Mouse (Mus musculus): ENCODE measurements around the gene Rps6kc1. TPM values are rescaled to one million over a fixed set of nuclear protein-coding genes. Genes with fewer than 3 reads are reported as not detected.

The Rps6kc1 gene
- polyA plus RNA-seq, 1 experiment from 2014 or later = 20.1 TPM

DNA sequence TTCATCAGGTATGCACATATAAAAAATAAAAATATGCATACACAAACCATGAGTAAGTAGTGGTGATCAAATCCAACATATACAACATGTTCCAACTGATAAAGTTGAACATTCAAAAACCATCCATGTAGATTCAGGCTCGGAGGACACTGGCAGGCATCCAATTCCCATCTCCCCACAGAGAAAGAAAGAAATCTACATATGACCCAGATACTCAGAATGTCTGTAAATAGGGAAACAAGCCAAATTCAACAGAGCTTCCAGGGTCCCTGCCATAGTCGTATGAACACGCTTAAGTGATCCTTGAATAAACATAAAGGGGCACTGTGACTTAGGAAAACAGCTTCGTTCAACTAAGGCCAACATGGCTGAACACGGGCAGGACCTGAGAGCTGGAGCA is 49.9 kb downstream of the Rps6kc1 start:
- H3K4me2 ChIP-seq = no peak overlapping the region
- WGBS = 90% methylated on average over 5 of the region's 5 CpGs
- DNase-seq (ENCODE audit: low spot score, missing footprints) = no peak
- H3K9me3 ChIP-seq (ENCODE audit: control insufficient read depth, low read length) = no peaks in the 10 kb centered on the region
- no peak overlapping the region for H3K9ac ChIP-seq (ENCODE audit: low read length)
- H3K36me3 ChIP-seq (ENCODE audit: control insufficient read depth, insufficient read depth, low read length) = no peaks in the 10 kb centered on the region
- no peak overlapping the region for H3K4me3 ChIP-seq (ENCODE audit: low read depth, low read length)
- ATAC-seq (ENCODE audit: low FRiP score) = no peak
- H3K27me3 ChIP-seq (ENCODE audit: control insufficient read depth, insufficient read depth, low read length) = no peaks in the 10 kb centered on the region
- H3K4me1 ChIP-seq (ENCODE audit: control insufficient read depth, insufficient read depth, low read length) = no peaks in the 10 kb centered on the region
- no peak overlapping the region for H3K27ac ChIP-seq (ENCODE audit: low read depth, low read length)

DNA sequence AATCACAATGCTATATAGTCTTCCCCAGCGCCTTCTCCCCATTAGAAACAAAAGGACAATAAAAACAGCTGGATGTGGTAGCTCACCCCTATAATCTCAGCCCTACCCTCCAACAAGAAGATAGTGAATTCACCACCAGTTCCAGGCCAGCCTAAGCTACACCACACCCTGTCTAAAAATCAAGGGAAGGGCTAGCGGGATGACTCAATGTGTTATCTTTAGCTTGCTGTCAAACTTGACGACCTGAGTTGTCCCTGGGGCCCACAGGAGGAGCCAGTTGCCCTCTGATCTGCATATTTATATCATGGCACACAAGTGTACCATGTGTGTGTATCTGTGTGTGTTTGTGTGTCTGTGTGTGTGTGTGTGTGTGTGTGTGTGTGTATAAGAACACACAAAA is 57.1 kb downstream of the Rps6kc1 start:
- H3K27me3 ChIP-seq (ENCODE audit: control insufficient read depth, insufficient read depth, low read length) = no peaks in the 10 kb centered on the region
- no peak overlapping the region for H3K4me2 ChIP-seq
- H3K4me1 ChIP-seq (ENCODE audit: control insufficient read depth, insufficient read depth, low read length) = no peaks in the 10 kb centered on the region
- no peaks in the 10 kb centered on the region for H3K9me3 ChIP-seq (ENCODE audit: control insufficient read depth, low read length)
- DNase-seq (ENCODE audit: low spot score, missing footprints) = no peak
- no peak for ATAC-seq (ENCODE audit: low FRiP score)
- 74% methylated on average over 3 of the region's 3 CpGs for WGBS
- H3K27ac ChIP-seq (ENCODE audit: low read depth, low read length) = no peak overlapping the region
- no peak overlapping the region for H3K9ac ChIP-seq (ENCODE audit: low read length)
- H3K36me3 ChIP-seq (ENCODE audit: control insufficient read depth, insufficient read depth, low read length) = no peaks in the 10 kb centered on the region
- no peak overlapping the region for H3K4me3 ChIP-seq (ENCODE audit: low read depth, low read length)

DNA sequence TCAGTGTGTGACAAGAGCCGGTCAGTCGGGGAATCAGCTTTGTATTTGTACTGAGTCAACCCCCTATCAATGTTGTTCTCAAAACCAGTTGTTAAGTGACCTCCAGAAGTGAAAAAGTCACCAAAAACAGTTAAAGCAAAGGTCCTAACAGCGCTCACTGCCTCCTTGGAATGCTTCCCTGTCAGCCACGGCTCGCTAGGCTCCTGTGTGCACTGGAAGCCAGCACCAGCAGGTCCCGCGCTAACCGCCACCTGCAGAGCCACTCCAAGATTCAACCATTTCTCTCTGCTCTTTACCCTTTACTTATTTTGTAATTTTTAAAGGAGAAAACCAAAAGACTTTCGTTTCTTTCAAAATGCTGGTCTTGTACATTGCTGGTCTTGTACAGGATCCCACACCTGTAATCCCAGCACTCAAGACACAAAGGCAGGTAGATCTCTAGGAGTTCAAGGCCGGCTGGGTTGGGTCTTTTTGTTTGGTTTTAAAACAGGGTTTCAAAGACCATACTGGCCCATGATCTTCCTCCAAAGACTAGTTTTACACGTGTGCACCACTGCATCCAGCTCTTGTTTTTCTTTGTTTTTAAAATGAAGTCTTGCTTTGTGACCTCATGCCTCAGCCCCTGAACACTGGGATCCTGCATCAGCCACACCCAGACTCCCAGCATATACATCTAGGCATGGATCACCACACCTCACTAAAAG is 62.3 kb downstream of the Rps6kc1 start:
- DNase-seq (ENCODE audit: low spot score, missing footprints) = no peak
- no peak overlapping the region for H3K4me2 ChIP-seq
- no peak overlapping the region for H3K27ac ChIP-seq (ENCODE audit: low read depth, low read length)
- no peak overlapping the region for H3K4me3 ChIP-seq (ENCODE audit: low read depth, low read length)
- H3K36me3 ChIP-seq (ENCODE audit: control insufficient read depth, insufficient read depth, low read length) = no peaks in the 10 kb centered on the region
- no peak for ATAC-seq (ENCODE audit: low FRiP score)
- no peak overlapping the region for H3K9ac ChIP-seq (ENCODE audit: low read length)
- no peaks in the 10 kb centered on the region for H3K9me3 ChIP-seq (ENCODE audit: control insufficient read depth, low read length)
- 87% methylated on average over 11 of the region's 11 CpGs for WGBS
- no peaks in the 10 kb centered on the region for H3K27me3 ChIP-seq (ENCODE audit: control insufficient read depth, insufficient read depth, low read length)
- H3K4me1 ChIP-seq (ENCODE audit: control insufficient read depth, insufficient read depth, low read length) = no peaks in the 10 kb centered on the region

DNA sequence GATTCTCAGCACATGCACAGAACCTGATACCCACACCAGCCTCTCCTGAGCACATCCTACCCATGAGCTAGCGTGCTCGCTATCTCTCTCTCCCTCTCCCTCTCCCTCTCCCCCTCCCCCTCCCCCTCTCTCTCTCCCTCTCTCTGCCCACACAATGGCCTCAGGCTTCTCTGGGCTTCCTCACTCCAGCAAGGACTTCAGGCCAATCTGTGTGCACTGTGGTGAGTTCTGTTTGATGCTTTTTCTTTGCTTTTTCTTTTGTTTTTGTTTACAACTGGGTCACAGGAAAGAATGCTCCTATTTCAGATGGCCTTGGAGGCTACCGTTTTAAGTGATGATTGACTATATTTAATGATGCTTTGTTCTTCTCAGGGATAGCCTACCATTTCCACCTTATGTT is 62.9 kb downstream of the Rps6kc1 start:
- ATAC-seq (ENCODE audit: low FRiP score) (no peak), DNase-seq (ENCODE audit: low spot score, missing footprints) (no peak)
- Histone ChIP-seq H3K4me2 (no peak overlapping the region), H3K9ac (ENCODE audit: low read length) (no peak overlapping the region), H3K27me3 (ENCODE audit: control insufficient read depth, insufficient read depth, low read length) (no peaks in the 10 kb centered on the region), H3K4me1 (ENCODE audit: control insufficient read depth, insufficient read depth, low read length) (no peaks in the 10 kb centered on the region), H3K4me3 (ENCODE audit: low read depth, low read length) (no peak overlapping the region), H3K27ac (ENCODE audit: low read depth, low read length) (no peak overlapping the region), H3K36me3 (ENCODE audit: control insufficient read depth, insufficient read depth, low read length) (no peaks in the 10 kb centered on the region), H3K9me3 (ENCODE audit: control insufficient read depth, low read length) (no peaks in the 10 kb centered on the region)
- WGBS = 62% methylated on average over 3 of the region's 3 CpGs

DNA sequence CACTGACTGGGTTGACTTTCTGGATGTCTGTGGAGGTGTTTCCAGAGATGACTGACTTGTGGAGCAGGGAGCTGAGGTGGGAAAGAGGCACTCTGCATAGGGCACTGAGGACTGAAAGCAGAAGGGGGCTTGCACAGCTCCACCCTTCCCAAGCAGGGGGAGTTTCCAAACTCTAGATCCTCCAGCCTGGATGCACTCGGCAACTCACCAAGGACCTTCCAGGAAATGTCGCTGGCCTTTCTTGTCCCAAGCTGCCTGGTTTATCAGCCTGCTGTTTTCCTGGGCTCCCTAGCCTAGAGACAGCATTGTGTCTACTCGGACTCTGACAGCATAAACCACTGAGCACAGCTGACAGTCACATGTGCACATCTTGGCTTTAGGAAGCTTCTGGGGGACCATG is 64.6 kb downstream of the Rps6kc1 start:
- ATAC-seq (ENCODE audit: low FRiP score) (no peak), DNase-seq (ENCODE audit: low spot score, missing footprints) (no peak)
- Histone ChIP-seq H3K9me3 (ENCODE audit: control insufficient read depth, low read length) (no peaks in the 10 kb centered on the region), H3K36me3 (ENCODE audit: control insufficient read depth, insufficient read depth, low read length) (no peaks in the 10 kb centered on the region; the same call in 1 of the 2 replicates), H3K4me3 (ENCODE audit: low read depth, low read length) (no peak overlapping the region), H3K9ac (ENCODE audit: low read length) (no peak overlapping the region), H3K4me2 (no peak overlapping the region), H3K27ac (ENCODE audit: low read depth, low read length) (no peak overlapping the region), H3K27me3 (ENCODE audit: control insufficient read depth, insufficient read depth, low read length) (no peaks in the 10 kb centered on the region), H3K4me1 (ENCODE audit: control insufficient read depth, insufficient read depth, low read length) (no peaks in the 10 kb centered on the region)
- WGBS = 77% methylated on average over 3 of the region's 3 CpGs

DNA sequence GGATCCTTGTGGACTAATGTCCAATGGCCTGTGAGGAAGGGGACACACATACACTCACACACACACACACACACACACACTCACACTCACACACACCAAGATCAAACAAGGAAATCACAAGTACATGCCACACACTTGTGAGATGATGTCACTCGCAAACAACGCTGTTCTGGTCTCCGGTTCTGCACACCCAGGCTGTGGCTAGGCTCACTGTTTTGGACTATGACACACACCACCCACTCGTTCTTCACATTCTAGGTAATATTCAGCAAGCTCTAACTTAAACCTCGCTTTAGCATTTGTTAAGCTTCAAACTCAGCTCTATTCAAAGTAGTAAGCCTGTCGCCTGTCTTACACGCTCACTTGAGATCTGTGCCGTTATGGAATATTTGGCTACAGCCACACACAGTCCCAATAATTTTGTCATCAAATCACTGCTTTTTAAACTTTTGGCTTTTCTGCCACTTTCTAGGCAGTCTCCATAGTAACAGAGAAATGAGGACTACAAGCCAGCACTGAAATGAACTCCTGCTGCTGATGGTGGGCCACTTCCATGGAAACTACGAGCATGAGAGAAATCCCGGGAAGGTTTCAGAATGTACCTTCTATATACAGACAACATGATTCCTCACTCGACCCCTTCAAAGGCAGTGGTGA is 65.4 kb downstream of the Rps6kc1 start:
- H3K4me2 ChIP-seq = no peak overlapping the region
- no peaks in the 10 kb centered on the region; the same call in 1 of the 2 replicates for H3K36me3 ChIP-seq (ENCODE audit: control insufficient read depth, insufficient read depth, low read length)
- H3K27ac ChIP-seq (ENCODE audit: low read depth, low read length) = no peak overlapping the region
- ATAC-seq (ENCODE audit: low FRiP score) = no peak
- DNase-seq (ENCODE audit: low spot score, missing footprints) = no peak
- H3K4me1 ChIP-seq (ENCODE audit: control insufficient read depth, insufficient read depth, low read length) = no peaks in the 10 kb centered on the region
- no peaks in the 10 kb centered on the region for H3K27me3 ChIP-seq (ENCODE audit: control insufficient read depth, insufficient read depth, low read length)
- no peak overlapping the region for H3K4me3 ChIP-seq (ENCODE audit: low read depth, low read length)
- 94% methylated on average over 11 of the region's 11 CpGs for WGBS
- no peaks in the 10 kb centered on the region for H3K9me3 ChIP-seq (ENCODE audit: control insufficient read depth, low read length)
- H3K9ac ChIP-seq (ENCODE audit: low read length) = no peak overlapping the region

DNA sequence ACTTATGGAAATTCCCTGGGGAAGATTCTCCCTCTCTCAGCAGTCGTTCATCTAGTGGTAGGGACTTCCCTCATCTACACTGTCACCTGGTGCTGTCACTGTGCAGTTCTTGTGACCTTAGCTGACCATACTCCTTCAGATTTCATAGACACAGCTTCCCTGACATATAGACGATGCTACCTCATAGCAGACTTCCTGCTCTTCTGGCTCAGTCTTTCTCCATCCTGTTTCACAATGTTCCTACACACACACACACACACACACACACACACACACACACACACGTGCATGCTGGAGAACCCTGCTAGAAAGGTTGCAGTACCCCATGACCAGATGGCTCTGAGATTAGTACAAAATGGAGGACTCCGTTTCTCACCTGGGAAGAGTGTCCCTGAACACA is 66.2 kb downstream of the Rps6kc1 start:
- Histone ChIP-seq H3K9ac (ENCODE audit: low read length) (no peak overlapping the region), H3K36me3 (ENCODE audit: control insufficient read depth, insufficient read depth, low read length) (no peaks in the 10 kb centered on the region; the same call in 1 of the 2 replicates), H3K4me1 (ENCODE audit: control insufficient read depth, insufficient read depth, low read length) (no peaks in the 10 kb centered on the region), H3K4me3 (ENCODE audit: low read depth, low read length) (no peak overlapping the region), H3K27me3 (ENCODE audit: control insufficient read depth, insufficient read depth, low read length) (no peaks in the 10 kb centered on the region), H3K4me2 (no peak overlapping the region), H3K27ac (ENCODE audit: low read depth, low read length) (no peak overlapping the region), H3K9me3 (ENCODE audit: control insufficient read depth, low read length) (no peaks in the 10 kb centered on the region)
- 85% methylated on average over 4 of the region's 4 CpGs for WGBS
- no peak for DNase-seq (ENCODE audit: low spot score, missing footprints)
- no peak for ATAC-seq (ENCODE audit: low FRiP score)

DNA sequence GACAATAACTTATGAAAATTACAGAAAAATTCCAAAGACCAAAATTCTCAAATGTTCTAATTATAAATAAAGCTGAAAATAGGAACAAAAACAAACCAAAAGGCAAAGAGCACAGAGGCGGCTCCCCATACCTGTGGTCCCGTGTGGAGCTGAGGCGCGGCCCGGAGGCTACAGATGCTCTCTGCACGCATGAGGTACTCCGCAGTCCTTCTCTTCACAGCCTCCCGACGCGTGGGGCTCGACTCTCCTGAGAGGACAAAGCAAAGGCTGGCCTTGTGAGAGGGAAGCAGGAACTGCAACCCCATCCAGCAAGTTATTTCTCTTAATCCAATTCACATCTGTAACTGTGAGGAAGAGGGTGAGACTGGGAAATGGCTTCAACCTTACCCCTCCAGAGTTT is 67.2 kb downstream of the Rps6kc1 start:
- no peak overlapping the region for H3K27ac ChIP-seq (ENCODE audit: low read depth, low read length)
- no peak overlapping the region for H3K9ac ChIP-seq (ENCODE audit: low read length)
- 85% methylated on average over 11 of the region's 11 CpGs for WGBS
- no peaks in the 10 kb centered on the region; the same call in 1 of the 2 replicates for H3K36me3 ChIP-seq (ENCODE audit: control insufficient read depth, insufficient read depth, low read length)
- H3K4me1 ChIP-seq (ENCODE audit: control insufficient read depth, insufficient read depth, low read length) = no peaks in the 10 kb centered on the region
- DNase-seq (ENCODE audit: low spot score, missing footprints) = no peak
- H3K27me3 ChIP-seq (ENCODE audit: control insufficient read depth, insufficient read depth, low read length) = no peaks in the 10 kb centered on the region
- H3K4me3 ChIP-seq (ENCODE audit: low read depth, low read length) = no peak overlapping the region
- no peak for ATAC-seq (ENCODE audit: low FRiP score)
- H3K9me3 ChIP-seq (ENCODE audit: control insufficient read depth, low read length) = no peaks in the 10 kb centered on the region
- H3K4me2 ChIP-seq = no peak overlapping the region

DNA sequence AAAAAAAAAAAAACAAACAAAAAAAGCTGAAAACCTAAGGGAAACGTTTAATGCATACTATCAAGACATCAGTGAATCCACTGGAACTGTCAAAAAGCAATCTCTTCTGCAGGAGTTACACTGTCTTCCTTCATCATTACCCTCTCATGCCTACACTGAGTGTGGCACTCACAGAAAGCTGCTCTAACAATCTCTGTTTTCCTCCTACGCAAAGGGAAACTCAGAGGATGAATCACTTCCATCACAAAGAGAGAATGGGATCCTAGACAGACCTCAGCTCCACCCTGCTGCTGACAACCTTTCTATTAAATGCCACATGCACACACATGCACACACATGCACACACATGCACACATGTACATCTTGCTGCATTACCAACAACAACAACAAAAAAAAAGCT is 75.5 kb downstream of the Rps6kc1 start:
- Histone ChIP-seq H3K9ac (ENCODE audit: low read length) (no peak overlapping the region), H3K36me3 (ENCODE audit: control insufficient read depth, insufficient read depth, low read length) (no peaks in the 10 kb centered on the region), H3K4me3 (ENCODE audit: low read depth, low read length) (no peak overlapping the region), H3K27me3 (ENCODE audit: control insufficient read depth, insufficient read depth, low read length) (no peaks in the 10 kb centered on the region), H3K4me2 (no peak overlapping the region), H3K4me1 (ENCODE audit: control insufficient read depth, insufficient read depth, low read length) (no peaks in the 10 kb centered on the region), H3K9me3 (ENCODE audit: control insufficient read depth, low read length) (no peaks in the 10 kb centered on the region), H3K27ac (ENCODE audit: low read depth, low read length) (no peak overlapping the region)
- 91% methylated on average over 2 of the region's 2 CpGs for WGBS
- DNase-seq (ENCODE audit: low spot score, missing footprints) = no peak
- ATAC-seq (ENCODE audit: low FRiP score) = no peak

All from midbrain, embryonic 11.5 days (tissue).